Mouse (Mus musculus) spleen, adult 2 months (tissue): ENCODE measurements around the gene Homer2. TPM values are rescaled to one million over a fixed set of nuclear protein-coding genes. Genes with fewer than 3 reads are reported as not detected.

Experiments used
- DNase-seq, 2 experiments: peaks; one replicate each; pipeline versions ENCODE4 v3.0.0 to v3.0.0-alpha.2; 2012 to 2021; ENCODE audit warnings: low spot score in 2 of 2, low read depth in 1 of 2
- H3K27ac ChIP-seq: fragments of 200-500 bp; 2 replicates; pipeline ENCODE4 v1.5.1; 2012; ENCODE audit warnings: low read length, inconsistent platforms; ENCODE audit not compliant: insufficient read depth
- H3K27me3 ChIP-seq: fragments of 200-500 bp; 2 replicates; pipeline ENCODE4 v1.6.1; 2012; ENCODE audit warnings: mild to moderate bottlenecking, moderate library complexity, low read length, inconsistent platforms; ENCODE audit not compliant: control insufficient read depth, insufficient read depth
- H3K36me3 ChIP-seq: fragments of 200-500 bp; 2 replicates; pipeline ENCODE4 v1.6.1; 2012; ENCODE audit warnings: mild to moderate bottlenecking, low read length, inconsistent platforms; ENCODE audit not compliant: control insufficient read depth, insufficient read depth
- H3K4me1 ChIP-seq: fragments of 200-500 bp; 2 replicates; pipeline ENCODE4 v1.6.1; 2011; ENCODE audit warnings: inconsistent platforms; ENCODE audit not compliant: control insufficient read depth, insufficient read depth, insufficient read length
- H3K4me3 ChIP-seq: fragments of 200-500 bp; 2 replicates; pipeline ENCODE4 v1.5.1; 2011; ENCODE audit warnings: mild to moderate bottlenecking, inconsistent platforms; ENCODE audit not compliant: insufficient read depth, insufficient read length; ENCODE audit errors: extremely low read depth
- CTCF ChIP-seq: fragments of 200-500 bp; IDR thresholded peaks from 2 replicates; pipeline ENCODE4 v1.5.1; 2011; ENCODE audit warnings: mild to moderate bottlenecking, inconsistent platforms; ENCODE audit not compliant: insufficient read depth, insufficient read length, insufficient replicate concordance; ENCODE audit errors: extremely low read depth
- POLR2A ChIP-seq: fragments of 200-500 bp; IDR thresholded peaks from 2 replicates; pipeline ENCODE4 v1.6.1; 2011; ENCODE audit warnings: low read depth, low read length, inconsistent platforms
- WGBS: fragments of 180-500 bp; shearing (Covaris S2); methylation state at CpG from one replicate; pipeline ENCODE4 v1.1.7; 2018; 5-methylcytosine and 5-hydroxymethylcytosine counted together
- polyA plus RNA-seq: library from polyadenylated mRNA; depleted of rRNA; stranded (reverse); fragments of >200 nt; gene quantifications from 2 replicates; pipeline ENCODE4 v1.2.3, GENCODE M21; 2012

The Homer2 gene
- polyA plus RNA-seq, 1 experiment = 0.95 TPM

DNA sequence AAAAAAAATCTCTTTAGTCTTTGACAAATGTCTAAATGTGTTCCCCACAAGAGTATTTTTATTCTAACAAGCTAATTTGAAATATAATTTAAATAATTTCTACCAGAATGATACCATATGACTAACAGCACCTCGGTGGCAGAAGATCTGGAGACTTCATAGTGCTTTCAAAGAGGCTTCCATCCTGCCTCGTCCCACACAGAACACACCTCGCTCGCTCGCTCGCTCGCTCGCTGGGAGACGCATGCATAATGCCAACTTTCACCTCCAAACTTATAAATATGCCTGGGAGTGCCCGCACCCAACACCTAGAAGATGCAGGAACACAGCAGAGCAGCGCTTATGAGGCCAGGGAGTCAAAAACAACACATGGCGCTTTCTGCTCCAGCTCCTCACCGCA lies 9.0 kb downstream of the Homer2 start:
- WGBS = 86% methylated on average over 13 of the region's 13 CpGs
- Histone ChIP-seq H3K4me3 (no peak overlapping the region), H3K4me1 (no peaks in the 10 kb centered on the region), H3K27me3 (no peaks in the 10 kb centered on the region), H3K36me3 (no peaks in the 10 kb centered on the region), H3K27ac (no peak overlapping the region)
- TF ChIP-seq POLR2A (no peak), CTCF (no peak)
- no peak for DNase-seq

DNA sequence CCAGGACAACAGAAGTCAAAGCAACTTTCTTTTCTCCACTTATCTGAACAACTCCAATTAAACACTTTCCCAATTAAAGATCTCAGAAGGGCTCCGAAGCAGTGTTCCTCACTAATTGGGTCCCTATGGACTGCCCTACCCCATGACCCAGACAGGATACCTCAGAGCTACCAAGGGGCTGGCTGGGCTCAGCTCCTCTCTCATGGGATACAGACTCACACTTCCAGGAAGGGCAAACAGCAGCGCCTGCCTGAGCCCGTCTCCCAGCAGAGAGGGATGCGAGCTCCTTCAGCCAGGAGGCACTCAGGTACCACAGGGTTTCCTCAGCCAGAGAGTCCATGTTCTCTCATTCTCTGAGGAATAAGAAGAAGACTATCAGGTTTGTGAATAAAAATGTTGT lies 9.4 kb downstream of the Homer2 start:
- Histone ChIP-seq H3K27ac (no peak overlapping the region), H3K4me1 (no peaks in the 10 kb centered on the region), H3K36me3 (no peaks in the 10 kb centered on the region), H3K4me3 (no peak overlapping the region), H3K27me3 (no peaks in the 10 kb centered on the region)
- whole genome bisulfite sequencing = 88% methylated on average over 4 of the region's 4 CpGs
- TF ChIP-seq CTCF = no peak
- no peak for TF ChIP-seq POLR2A
- no peak for DNase-seq

DNA sequence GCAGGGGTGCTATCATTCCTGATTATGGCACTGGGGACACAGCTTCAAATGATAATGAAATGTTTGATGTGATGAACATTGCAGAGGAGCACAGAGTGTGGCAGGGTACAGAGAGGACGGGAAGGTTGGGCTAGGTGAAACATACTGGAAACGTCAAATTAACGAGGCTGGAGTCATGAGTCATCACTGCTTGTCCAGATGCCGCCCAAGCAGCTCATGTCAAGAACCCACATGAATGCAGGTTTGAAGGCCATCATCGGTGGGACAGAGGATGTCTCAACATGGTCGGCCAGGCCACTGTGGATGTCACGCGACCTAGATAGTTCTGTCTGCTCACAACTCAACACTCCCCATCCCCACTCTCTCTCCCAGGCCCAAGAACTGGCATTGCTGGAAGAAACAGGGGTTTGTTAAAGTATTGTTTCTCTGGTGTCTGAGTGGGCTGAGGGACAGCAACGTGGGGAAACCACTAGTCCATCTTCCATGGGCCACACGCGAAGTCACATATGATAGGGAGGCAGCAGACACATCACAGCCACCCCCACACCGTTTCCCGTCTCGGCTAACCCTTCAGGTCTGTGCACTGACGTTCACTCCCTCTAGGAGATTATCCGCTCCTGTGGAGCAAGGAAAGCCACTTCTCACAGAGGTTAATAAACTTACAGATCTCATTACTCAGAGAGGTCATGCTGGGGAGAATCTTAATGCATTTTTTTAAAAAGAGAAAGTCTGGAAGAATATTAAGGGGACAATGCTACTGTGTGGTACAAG lies 11.4 kb downstream of the Homer2 start:
- WGBS = 80% methylated on average over 16 of the region's 16 CpGs
- Histone ChIP-seq H3K4me1 (no peaks in the 10 kb centered on the region), H3K27ac (no peak overlapping the region), H3K4me3 (no peak overlapping the region), H3K36me3 (no peaks in the 10 kb centered on the region), H3K27me3 (no peaks in the 10 kb centered on the region)
- no peak for TF ChIP-seq POLR2A
- TF ChIP-seq CTCF = no peak
- DNase-seq = no peak

DNA sequence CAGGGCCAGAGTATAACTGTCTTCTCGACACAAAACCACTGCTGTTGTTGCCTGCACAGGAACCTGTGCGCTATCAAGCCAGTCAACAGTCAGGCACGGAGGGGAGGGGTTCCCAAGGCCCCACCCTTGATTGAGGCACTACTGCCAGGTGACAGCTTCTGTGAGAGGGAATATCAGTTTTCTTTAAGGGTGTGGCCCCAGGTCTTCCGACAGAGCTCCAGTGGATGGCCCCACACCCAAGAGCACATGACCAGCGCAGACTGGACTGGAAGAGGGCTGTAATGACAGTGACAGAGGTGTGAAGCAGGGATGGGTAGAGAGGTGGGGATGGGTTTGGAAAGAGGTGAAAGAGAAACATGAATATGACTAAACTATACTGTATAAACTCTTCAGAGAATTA lies 16.3 kb downstream of the Homer2 start:
- H3K27me3 ChIP-seq = no peaks in the 10 kb centered on the region
- H3K36me3 ChIP-seq = no peaks in the 10 kb centered on the region
- H3K4me1 ChIP-seq = no peaks in the 10 kb centered on the region
- DNase-seq = no peak
- TF ChIP-seq CTCF = no peak
- TF ChIP-seq POLR2A = no peak
- WGBS = 80% methylated on average over 5 of the region's 5 CpGs
- no peak overlapping the region for H3K27ac ChIP-seq
- no peak overlapping the region for H3K4me3 ChIP-seq

DNA sequence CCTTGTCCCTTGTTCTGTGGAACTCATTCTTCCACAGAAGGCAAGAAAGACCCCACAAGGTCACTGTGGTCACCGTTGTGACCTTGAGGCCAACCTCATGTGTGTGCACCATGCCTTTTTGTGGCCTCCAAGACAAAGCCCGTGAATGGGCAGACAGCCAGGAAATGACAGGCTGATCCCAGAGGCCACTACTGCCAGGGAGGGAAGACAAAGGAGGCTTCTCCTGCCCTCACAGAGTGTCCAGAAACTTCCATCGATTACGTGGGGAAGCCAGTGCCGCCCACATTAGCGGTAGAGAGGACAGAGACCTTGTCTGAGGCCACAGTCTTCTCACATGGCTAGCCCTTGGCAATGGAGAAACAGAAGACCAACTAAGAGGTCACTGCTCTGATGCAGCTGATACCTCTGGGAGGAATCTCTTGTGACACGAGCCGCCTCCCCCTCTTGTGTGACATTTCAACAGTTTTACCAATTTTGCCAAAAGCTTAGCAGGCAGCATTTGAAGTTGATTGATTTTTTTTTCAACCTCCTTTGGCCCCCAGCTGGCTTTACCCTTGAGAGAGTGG lies 18.1 kb downstream of the Homer2 start:
- TF ChIP-seq CTCF = no peak
- TF ChIP-seq POLR2A = no peak
- H3K4me3 ChIP-seq = no peak overlapping the region
- no peak overlapping the region for H3K27ac ChIP-seq
- WGBS = 75% methylated on average over 8 of the region's 8 CpGs
- no peaks in the 10 kb centered on the region for H3K36me3 ChIP-seq
- no peak for DNase-seq
- H3K4me1 ChIP-seq = no peaks in the 10 kb centered on the region
- H3K27me3 ChIP-seq = no peaks in the 10 kb centered on the region

DNA sequence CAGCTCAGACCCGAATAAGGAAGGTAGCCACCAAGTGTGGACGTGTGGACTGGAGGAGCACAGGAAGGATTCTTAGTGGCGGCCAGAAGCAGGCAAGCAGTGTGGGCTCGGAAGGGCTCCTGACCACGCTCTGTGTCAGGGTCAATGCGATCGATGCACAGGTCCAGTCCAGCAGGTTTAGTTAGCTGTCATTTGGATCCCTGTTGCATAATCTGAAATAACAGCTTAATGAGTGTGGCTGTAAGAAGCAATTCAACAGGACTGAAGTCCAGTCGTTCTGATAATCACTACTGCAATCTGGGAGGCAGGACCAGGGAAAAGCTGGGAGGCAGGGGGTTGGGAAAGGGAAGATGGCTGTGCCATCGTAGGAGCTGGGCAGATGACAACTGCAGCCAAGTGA lies 18.9 kb downstream of the Homer2 start:
- no peak overlapping the region for H3K27ac ChIP-seq
- no peak for DNase-seq
- no peak for TF ChIP-seq CTCF
- no peak for TF ChIP-seq POLR2A
- 86% methylated on average over 9 of the region's 9 CpGs for WGBS
- no peaks in the 10 kb centered on the region for H3K36me3 ChIP-seq
- H3K4me3 ChIP-seq = no peak overlapping the region
- no peaks in the 10 kb centered on the region for H3K4me1 ChIP-seq
- no peaks in the 10 kb centered on the region for H3K27me3 ChIP-seq

DNA sequence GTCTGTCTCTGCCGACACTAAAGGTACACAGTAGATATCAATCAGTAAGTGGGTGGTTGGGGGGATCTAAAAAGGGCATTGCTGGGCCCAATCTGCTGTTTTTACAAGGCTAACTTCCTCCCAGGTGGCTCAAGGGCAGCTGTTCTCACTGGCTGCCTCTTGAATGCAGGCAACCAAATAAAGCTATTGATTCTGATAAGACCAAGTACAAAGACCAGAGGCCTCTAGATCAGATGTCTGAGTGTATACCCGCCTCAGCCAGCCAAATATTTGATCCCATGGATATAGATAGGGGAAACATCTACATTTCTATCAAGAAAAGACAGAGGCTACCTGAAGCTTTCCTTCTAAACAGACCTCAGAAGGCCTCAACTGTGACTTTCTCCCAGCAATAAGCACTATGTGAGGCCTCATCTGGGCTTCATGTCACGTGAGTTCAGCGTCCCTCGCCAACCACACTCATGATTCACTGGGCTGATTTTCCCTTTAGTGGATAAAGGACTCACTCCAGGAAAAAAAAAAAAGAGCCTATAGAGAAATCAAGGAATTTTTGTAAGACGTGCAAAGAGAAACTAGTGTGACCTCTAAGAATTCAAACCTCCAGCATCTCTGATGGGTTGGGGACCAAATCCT lies 19.5 kb downstream of the Homer2 start:
- TF ChIP-seq POLR2A = no peak
- no peak for TF ChIP-seq CTCF
- H3K27me3 ChIP-seq = no peaks in the 10 kb centered on the region
- no peak overlapping the region for H3K27ac ChIP-seq
- H3K4me3 ChIP-seq = no peak overlapping the region
- WGBS = 85% methylated on average over 6 of the region's 6 CpGs
- DNase-seq = no peak
- no peaks in the 10 kb centered on the region for H3K36me3 ChIP-seq
- H3K4me1 ChIP-seq = no peaks in the 10 kb centered on the region
